Mouse (Mus musculus) cerebellum, adult 2 months (tissue): ENCODE data around the gene E130308A19Rik. TPM values are rescaled to one million over a fixed set of nuclear protein-coding genes. Genes with fewer than 3 reads are reported as not detected.

ENCODE experiments used
- DNase-seq, 2 experiments: peaks; one replicate each; pipeline ENCODE4 v3.0.0; 2021
- H3K27ac ChIP-seq: fragments of 200-500 bp; 2 replicates; pipeline ENCODE4 v1.5.1; 2012; ENCODE audit warnings: low read length, control low read depth, inconsistent platforms; ENCODE audit not compliant: insufficient read depth
- H3K27me3 ChIP-seq: fragments of 200-500 bp; 2 replicates; pipeline ENCODE4 v1.6.1; 2012; ENCODE audit warnings: inconsistent platforms, mild to moderate bottlenecking, low read length, moderate library complexity; ENCODE audit not compliant: control insufficient read depth, insufficient read depth
- H3K4me1 ChIP-seq: fragments of 200-500 bp; 2 replicates; pipeline ENCODE4 v1.6.1; 2011; ENCODE audit warnings: low read length; ENCODE audit not compliant: control insufficient read depth, insufficient read depth
- H3K4me3 ChIP-seq: fragments of 200-500 bp; replicated peaks from 2 replicates; pipeline ENCODE3; 2011; ENCODE audit warnings: mild to moderate bottlenecking, low read depth, low read length, control low read depth; ENCODE audit not compliant: insufficient read depth
- CTCF ChIP-seq: fragments of 200-500 bp; IDR thresholded peaks from 2 replicates; pipeline ENCODE4 v1.5.1; 2011; ENCODE audit warnings: low read depth, mild to moderate bottlenecking, control low read depth, low read length, moderate library complexity, borderline replicate concordance; ENCODE audit not compliant: insufficient read depth
- POLR2A ChIP-seq: fragments of 200-500 bp; IDR thresholded peaks from 2 replicates; pipeline ENCODE4 v1.6.1; 2011; ENCODE audit warnings: low read length, control low read depth, borderline replicate concordance; ENCODE audit not compliant: insufficient read depth
- WGBS: fragments of 180-500 bp; shearing (Covaris S2); methylation state at CpG from one replicate; pipeline ENCODE4 v1.1.7; 2018; 5-methylcytosine and 5-hydroxymethylcytosine counted together
- polyA plus RNA-seq: library from polyadenylated mRNA; depleted of rRNA; stranded (reverse); fragments of >200 nt; gene quantifications from 2 replicates; pipeline ENCODE4 v1.2.3, GENCODE M21; 2012

E130308A19Rik gene
- polyA plus RNA-seq, 1 experiment = 8.8 TPM

DNA sequence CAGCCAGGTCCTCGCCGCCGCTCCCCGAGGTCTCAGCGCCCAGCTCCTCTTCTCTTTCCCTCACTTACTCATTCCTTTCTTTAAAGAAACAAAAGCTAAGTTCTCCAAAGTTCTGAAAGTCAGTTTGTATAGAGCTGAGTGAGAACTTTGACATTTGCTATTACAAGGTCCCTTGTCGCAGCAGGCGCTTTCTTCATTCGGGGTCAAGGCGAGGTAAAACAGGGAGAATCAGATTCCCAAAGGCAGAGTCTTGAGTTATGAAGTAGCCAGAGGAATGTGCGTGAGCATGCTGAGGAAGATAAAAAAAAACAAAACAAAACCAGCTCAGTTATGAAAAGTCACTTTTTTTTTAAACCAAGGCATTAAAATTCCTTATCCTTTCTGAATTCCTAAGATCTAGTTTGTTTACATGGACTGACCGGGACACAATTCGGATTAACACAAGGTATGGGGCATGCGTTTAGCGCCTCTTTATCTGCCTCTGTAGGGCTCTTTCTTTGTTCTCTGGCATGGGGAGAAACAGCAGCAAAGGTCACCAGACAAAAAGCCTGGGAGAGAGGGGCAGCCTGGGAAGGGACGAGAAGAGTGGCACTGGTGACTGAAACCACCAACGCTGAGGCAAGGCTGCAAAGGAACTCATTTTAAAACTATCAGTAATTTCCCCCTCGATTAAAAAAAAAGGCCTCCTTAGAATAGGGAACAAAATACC is 146.3 kb downstream of the E130308A19Rik start:
- no peak for TF ChIP-seq CTCF
- DNase-seq = no peak
- Histone ChIP-seq H3K27me3 (no peaks in the 10 kb centered on the region), H3K27ac (no peak overlapping the region), H3K4me3 (no peak overlapping the region), H3K4me1 (no peaks in the 10 kb centered on the region)
- WGBS = 65% methylated on average over 17 of the region's 17 CpGs

- WGBS = 74% methylated on average over 3 of the region's 3 CpGs
Measured at GRCm38 (mm10) chr4:59777828-59778227, 151.8 kb downstream of the E130308A19Rik start.

DNA sequence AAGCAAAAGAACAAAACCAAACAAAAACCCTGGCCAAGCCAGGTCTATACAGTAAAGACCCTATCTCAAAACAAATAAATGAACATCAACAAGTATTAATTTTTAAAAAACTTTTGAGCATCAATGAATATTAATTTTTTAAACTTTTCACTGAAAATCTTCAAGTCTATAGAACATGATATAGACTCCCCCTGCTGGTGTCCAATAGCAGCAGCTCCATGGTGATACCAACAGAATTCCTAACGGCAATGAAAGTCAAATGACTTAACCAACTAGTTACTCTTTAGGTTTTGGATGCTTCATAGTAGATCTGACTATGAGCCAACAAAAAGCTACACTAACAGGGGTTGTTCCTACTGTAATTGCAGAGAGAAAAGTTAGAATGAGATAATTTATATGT is 154.6 kb downstream of the E130308A19Rik start:
- Histone ChIP-seq H3K4me3 (no peak overlapping the region), H3K27me3 (no peaks in the 10 kb centered on the region), H3K27ac (no peak overlapping the region), H3K4me1 (no peaks in the 10 kb centered on the region)
- WGBS = 8% methylated on average over 1 of the region's 1 CpGs
- peak in 1 of 2 experiments; percentile 27 for DNase-seq
- TF ChIP-seq POLR2A (no peak), CTCF (no peak)

More at GRCm38 (mm10) chr4:59777828-59778227, 151.8 kb downstream of the E130308A19Rik start:
- no peaks in the 10 kb centered on the region for H3K4me1 ChIP-seq
- no peak for DNase-seq
- H3K27ac ChIP-seq = no peak overlapping the region
- H3K4me3 ChIP-seq = no peak overlapping the region
- H3K27me3 ChIP-seq = no peaks in the 10 kb centered on the region
- TF ChIP-seq POLR2A (no peak), CTCF (no peak)

GRCm38 (mm10) chr4:59782853-59783684 is 157.1 kb downstream of the E130308A19Rik start:
- Histone ChIP-seq H3K27ac (no peak overlapping the region), H3K4me3 (peak overlapping the region; percentile 65), H3K27me3 (no peaks in the 10 kb centered on the region), H3K4me1 (no peaks in the 10 kb centered on the region)
- TF ChIP-seq POLR2A = no peak
- TF ChIP-seq CTCF = no peak
- under 1% methylated on average over 46 of the region's 47 CpGs for WGBS
- DNase-seq = peak in 1 of 2 experiments; percentile 24

GRCm38 (mm10) chr4:59783685-59784279 is 157.8 kb downstream of the E130308A19Rik start:
- WGBS = under 1% methylated on average over 36 of the region's 36 CpGs
- TF ChIP-seq CTCF (no peak), POLR2A (peak; percentile 56; the same call in 1 of the 2 replicates)
- peak; percentile 96 to 97 for DNase-seq
- H3K27me3 ChIP-seq = no peaks in the 10 kb centered on the region
- H3K27ac ChIP-seq = no peak overlapping the region
- no peaks in the 10 kb centered on the region for H3K4me1 ChIP-seq
- peak overlapping the region; percentile 65 for H3K4me3 ChIP-seq

DNA sequence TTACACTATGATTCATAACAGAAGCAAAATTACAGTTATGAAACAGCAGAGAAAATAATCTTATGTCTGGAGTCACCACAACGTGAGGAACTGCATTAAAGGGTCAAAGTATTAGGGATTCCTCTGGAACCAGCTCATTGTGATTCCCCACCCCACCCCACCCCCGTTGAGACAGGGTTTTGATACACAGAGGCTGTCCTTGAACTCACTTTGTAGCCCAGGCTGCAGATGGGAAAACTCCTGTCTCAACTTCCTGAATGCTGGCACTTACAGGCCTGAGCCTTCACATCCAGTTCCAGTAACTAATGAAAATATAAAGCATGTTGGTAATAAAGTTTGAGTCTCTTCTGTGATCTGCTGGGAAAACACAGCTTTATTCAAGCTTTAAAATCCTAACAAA is 159.4 kb downstream of the E130308A19Rik start:
- Histone ChIP-seq H3K4me1 (no peaks in the 10 kb centered on the region), H3K27me3 (no peaks in the 10 kb centered on the region), H3K4me3 (no peak overlapping the region), H3K27ac (no peak overlapping the region)
- DNase-seq = no peak
- 25% methylated on average over 2 of the region's 2 CpGs for WGBS
- TF ChIP-seq CTCF (no peak), POLR2A (no peak)

DNA sequence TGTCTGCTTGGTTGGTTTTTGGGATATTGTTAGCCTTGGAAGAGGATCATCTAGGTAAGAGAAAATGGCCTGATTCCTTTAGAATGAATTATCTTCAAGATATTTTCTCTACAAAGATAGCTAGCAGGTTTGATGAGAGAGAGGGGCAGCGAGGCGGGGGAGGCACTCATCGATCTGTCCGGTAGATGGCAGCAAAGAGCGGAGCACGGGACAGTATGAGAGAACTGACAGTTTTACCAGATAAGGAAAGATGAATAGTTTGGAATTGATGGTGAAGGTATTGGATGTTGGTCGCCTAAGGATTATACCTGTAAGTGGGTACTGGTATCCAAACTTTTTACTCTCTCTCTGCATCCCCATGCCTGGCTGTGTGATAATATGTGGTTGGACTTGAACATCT is 160.7 kb downstream of the E130308A19Rik start:
- WGBS = 2% methylated on average over 7 of the region's 7 CpGs
- H3K27ac ChIP-seq = no peak overlapping the region
- H3K4me3 ChIP-seq = no peak overlapping the region
- no peak for TF ChIP-seq POLR2A
- TF ChIP-seq CTCF = peak; percentile 96
- H3K4me1 ChIP-seq = no peaks in the 10 kb centered on the region
- H3K27me3 ChIP-seq = no peaks in the 10 kb centered on the region
- peak; percentile 68 to 84 for DNase-seq

DNA sequence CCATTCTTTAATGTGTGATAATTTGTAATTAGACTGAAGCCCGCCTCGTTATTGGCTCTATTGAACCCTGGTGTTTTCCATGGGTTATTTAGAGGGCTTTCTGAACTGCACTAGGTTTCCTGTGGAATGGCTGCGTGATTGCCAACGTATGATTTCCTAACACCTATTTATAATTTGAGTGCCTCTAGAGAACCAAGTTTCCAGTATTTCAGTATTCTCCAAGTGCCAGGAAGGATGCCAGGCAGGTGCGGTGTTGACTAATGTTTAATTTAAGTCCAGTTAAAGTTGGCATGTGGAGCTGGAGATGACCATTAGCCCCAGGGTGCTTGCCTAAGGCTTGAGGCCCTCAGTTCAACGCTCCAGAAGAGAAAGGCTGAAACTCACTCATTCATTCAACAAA is 161.1 kb downstream of the E130308A19Rik start:
- no peaks in the 10 kb centered on the region for H3K4me1 ChIP-seq
- TF ChIP-seq POLR2A = no peak
- no peak for TF ChIP-seq CTCF
- H3K27me3 ChIP-seq = no peaks in the 10 kb centered on the region
- no peak overlapping the region for H3K4me3 ChIP-seq
- no peak for DNase-seq
- H3K27ac ChIP-seq = no peak overlapping the region
- WGBS = 50% methylated on average over 6 of the region's 6 CpGs
